Mouse (Mus musculus) macrophage (primary cell): ENCODE results near the gene Gramd1b. TPM values are rescaled to one million over a fixed set of nuclear protein-coding genes. Genes with fewer than 3 reads are reported as not detected.

Source experiments
- H3K27ac ChIP-seq: fragments of 350-480 bp; formaldehyde crosslinking; 2 replicates; pipeline ENCODE4 v1.9.0; 2021
- H3K36me3 ChIP-seq: fragments of 350-480 bp; formaldehyde crosslinking; 2 replicates; pipeline ENCODE4 v1.9.0; 2021; ENCODE audit errors: inconsistent target
- H3K4me3 ChIP-seq: fragments of 350-480 bp; formaldehyde crosslinking; 2 replicates; pipeline ENCODE4 v1.9.0; 2021; ENCODE audit errors: inconsistent target
- H3K79me2 ChIP-seq: fragments of 350-480 bp; formaldehyde crosslinking; 2 replicates; pipeline ENCODE4 v1.9.0; 2021; ENCODE audit errors: inconsistent target
- WGBS: methylation state at CpG from one replicate; pipeline ENCODE4 v1.1.7; 2026; ENCODE audit warnings: inconsistent platforms; ENCODE audit not compliant: missing documents; 5-methylcytosine and 5-hydroxymethylcytosine counted together
- polyA plus RNA-seq: library from polyadenylated mRNA; stranded (reverse); fragments of 250-400 nt; gene quantifications from 3 replicates; pipeline ENCODE4 v1.2.4, GENCODE M21; 2018; ENCODE audit warnings: inconsistent platforms

Gramd1b gene
- polyA plus RNA-seq, 1 experiment from 2014 or later: 73.4 TPM

- Histone ChIP-seq H3K36me3 (no peaks in the 10 kb centered on the region), H3K79me2 (peaks cover 95% of the 10 kb centered on the region), H3K4me3 (no peak overlapping the region), H3K27ac (no peak overlapping the region)
- WGBS: 98% methylated on average over 8 of the region's 8 CpGs
These were observed 175.8 kb downstream of the Gramd1b start for GRCm38 (mm10) chr9:40355406-40355805.

GRCm38 (mm10) chr9:40353596-40353995, 177.6 kb downstream of the Gramd1b start:
- 100% methylated on average over 6 of the region's 6 CpGs for WGBS
- H3K36me3 ChIP-seq: no peaks in the 10 kb centered on the region
- H3K27ac ChIP-seq: no peak overlapping the region
- H3K79me2 ChIP-seq: peaks cover 95% of the 10 kb centered on the region
- no peak overlapping the region for H3K4me3 ChIP-seq

- Histone ChIP-seq H3K27ac (no peak overlapping the region), H3K79me2 (peaks cover 88% of the 10 kb centered on the region), H3K36me3 (no peaks in the 10 kb centered on the region), H3K4me3 (no peak overlapping the region)
- 33% methylated on average over 7 of the region's 7 CpGs for WGBS
These were observed 180.5 kb downstream of the Gramd1b start for GRCm38 (mm10) chr9:40350640-40351039.

- Histone ChIP-seq H3K79me2 (peaks cover 88% of the 10 kb centered on the region), H3K27ac (no peak overlapping the region), H3K4me3 (no peak overlapping the region), H3K36me3 (no peaks in the 10 kb centered on the region)
- 95% methylated on average over 2 of the region's 2 CpGs for WGBS
These were observed 181.1 kb downstream of the Gramd1b start for GRCm38 (mm10) chr9:40350052-40350451.

- peaks cover 88% of the 10 kb centered on the region for H3K79me2 ChIP-seq
- 81% methylated on average over 4 of the region's 4 CpGs for WGBS
- H3K27ac ChIP-seq: no peak overlapping the region
- H3K36me3 ChIP-seq: no peaks in the 10 kb centered on the region
- H3K4me3 ChIP-seq: no peak overlapping the region
These were observed 181.6 kb downstream of the Gramd1b start for GRCm38 (mm10) chr9:40349554-40349953.

GRCm38 (mm10) chr9:40348714-40349233, 182.4 kb downstream of the Gramd1b start:
- H3K4me3 ChIP-seq: no peak overlapping the region
- H3K79me2 ChIP-seq: peaks cover 88% of the 10 kb centered on the region
- H3K36me3 ChIP-seq: no peaks in the 10 kb centered on the region
- 95% methylated on average over 8 of the region's 8 CpGs for WGBS
- H3K27ac ChIP-seq: no peak overlapping the region

GRCm38 (mm10) chr9:40346232-40346984, 184.8 kb downstream of the Gramd1b start:
- Histone ChIP-seq H3K36me3 (no peaks in the 10 kb centered on the region), H3K27ac (peak overlapping the region; percentile 73), H3K4me3 (peak overlapping the region; percentile 21; the same call in 1 of the 2 replicates), H3K79me2 (peaks cover 88% of the 10 kb centered on the region)
- WGBS: 31% methylated on average over 16 of the region's 16 CpGs

- Histone ChIP-seq H3K4me3 (peak overlapping the region; percentile 21; the same call in 1 of the 2 replicates), H3K36me3 (no peaks in the 10 kb centered on the region), H3K27ac (peak overlapping the region; percentile 73), H3K79me2 (peaks cover 92% of the 10 kb centered on the region)
- WGBS: 37% methylated on average over 11 of the region's 13 CpGs
These were observed 185.5 kb downstream of the Gramd1b start for GRCm38 (mm10) chr9:40345493-40346231.

- Histone ChIP-seq H3K79me2 (peaks cover 92% of the 10 kb centered on the region), H3K27ac (peak overlapping the region; percentile 73), H3K36me3 (no peaks in the 10 kb centered on the region), H3K4me3 (peak overlapping the region; percentile 21)
- WGBS: 9% methylated on average over 9 of the region's 10 CpGs
These were observed 186.2 kb downstream of the Gramd1b start for GRCm38 (mm10) chr9:40344801-40345492.

- no peak overlapping the region; the same call in 1 of the 2 replicates for H3K4me3 ChIP-seq
- H3K79me2 ChIP-seq: peaks cover 92% of the 10 kb centered on the region
- H3K27ac ChIP-seq: peak overlapping the region; percentile 73
- H3K36me3 ChIP-seq: no peaks in the 10 kb centered on the region
- 25% methylated on average over 5 of the region's 7 CpGs for WGBS
These were observed 187.4 kb downstream of the Gramd1b start for GRCm38 (mm10) chr9:40343828-40344227.

- peak overlapping the region; percentile 28 for H3K27ac ChIP-seq
- WGBS: 33% methylated on average over 9 of the region's 9 CpGs
- peaks cover 92% of the 10 kb centered on the region for H3K79me2 ChIP-seq
- no peak overlapping the region for H3K4me3 ChIP-seq
- no peaks in the 10 kb centered on the region for H3K36me3 ChIP-seq
These were observed 188.0 kb downstream of the Gramd1b start for GRCm38 (mm10) chr9:40343053-40343652.

- no peak overlapping the region for H3K27ac ChIP-seq
- peaks cover 92% of the 10 kb centered on the region for H3K79me2 ChIP-seq
- H3K4me3 ChIP-seq: no peak overlapping the region
- WGBS: 82% methylated on average over 7 of the region's 7 CpGs
- no peaks in the 10 kb centered on the region for H3K36me3 ChIP-seq
These were observed 189.1 kb downstream of the Gramd1b start for GRCm38 (mm10) chr9:40342101-40342500.

GRCm38 (mm10) chr9:40339578-40339977, 191.6 kb downstream of the Gramd1b start:
- no peaks in the 10 kb centered on the region for H3K36me3 ChIP-seq
- WGBS: 93% methylated on average over 9 of the region's 9 CpGs
- H3K27ac ChIP-seq: no peak overlapping the region
- H3K4me3 ChIP-seq: no peak overlapping the region
- peaks cover 100% of the 10 kb centered on the region for H3K79me2 ChIP-seq
